Mouse (Mus musculus) G1E (cell line): ENCODE measurements at regions not wholly inside any gene's neighbourhood (a gene's known extent, or its start where the extent isn't known, plus 50 kb on each side); places are given as distances from the start of the nearest gene placed in this dataset.

Source experiments
- ATAC-seq: 2 replicates; pipeline ENCODE4 v1.8.0; 2016; ENCODE audit warnings: mild to moderate bottlenecking; ENCODE audit not compliant: insufficient number of reproducible peaks, poor library complexity, low FRiP score, severe bottlenecking; ENCODE audit errors: extremely low read depth
- DNase-seq: peaks from one replicate; pipeline ENCODE4 v3.0.0; 2012; ENCODE audit warnings: low spot score
- H3K27me3 ChIP-seq: 2 replicates; pipeline ENCODE4 v1.6.1; 2012; ENCODE audit warnings: mild to moderate bottlenecking, low read length, inconsistent platforms; ENCODE audit not compliant: insufficient read depth
- H3K36me3 ChIP-seq: replicated peaks from 2 replicates; pipeline ENCODE3; 2012; ENCODE audit warnings: mild to moderate bottlenecking, inconsistent platforms
- H3K4me1 ChIP-seq: 2 replicates; pipeline ENCODE4 v1.6.1; 2012; ENCODE audit warnings: low read depth, low read length, inconsistent platforms, mixed read lengths; ENCODE audit not compliant: insufficient read depth
- H3K4me3 ChIP-seq: 2 replicates; pipeline ENCODE4 v1.5.1; 2012; ENCODE audit warnings: low read depth, mild to moderate bottlenecking, inconsistent platforms, low read length, moderate library complexity, mixed read lengths
- H3K9me3 ChIP-seq: replicated peaks from 2 replicates; pipeline ENCODE4 v1.6.1; 2012; ENCODE audit warnings: inconsistent platforms
- CTCF ChIP-seq: IDR thresholded peaks from 2 replicates; pipeline ENCODE4 v1.5.1; 2012; ENCODE audit warnings: low read depth, low read length, inconsistent platforms, mixed read lengths
- GATA1 ChIP-seq: IDR thresholded peaks from 2 replicates; pipeline ENCODE4 v1.6.1; 2012; ENCODE audit warnings: borderline replicate concordance, low read length, inconsistent platforms, mixed read lengths
- GATA2 ChIP-seq: IDR thresholded peaks from 2 replicates; pipeline ENCODE4 v1.6.1; 2012; ENCODE audit warnings: low read depth, low read length, inconsistent platforms, borderline replicate concordance
- POLR2AphosphoS5 ChIP-seq: IDR thresholded peaks from 2 replicates; pipeline ENCODE4 v1.6.1; 2012; ENCODE audit warnings: low read depth, low read length, inconsistent platforms; ENCODE audit not compliant: insufficient replicate concordance
- TAL1 ChIP-seq: conservative IDR thresholded peaks from 2 replicates; pipeline ENCODE4 v1.6.1; 2012; ENCODE audit warnings: low read depth, low read length, inconsistent platforms, mixed read lengths

DNA sequence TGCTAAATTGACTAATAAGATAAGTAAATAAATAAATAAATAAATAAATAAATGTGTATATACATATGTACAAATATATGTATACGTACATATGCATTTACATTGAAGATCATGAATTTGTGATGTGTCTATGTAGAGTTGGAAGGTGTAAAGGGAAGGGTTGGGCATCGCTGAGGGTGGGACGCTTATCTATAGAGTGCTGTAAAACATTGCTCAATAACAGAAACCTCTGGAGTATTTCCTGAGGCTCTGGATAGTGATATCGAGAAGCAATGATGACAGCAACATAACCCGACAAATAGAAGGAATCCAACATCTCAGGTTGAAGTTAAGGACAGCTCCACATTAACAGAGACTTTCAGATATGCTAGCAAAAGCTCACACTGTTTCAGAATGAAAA is 739.7 kb upstream of the Gpc5 start:
- Histone ChIP-seq H3K4me3 (no peak overlapping the region), H3K9me3 (peaks cover 12% of the 10 kb centered on the region), H3K27me3 (no peaks in the 10 kb centered on the region), H3K36me3 (no peaks in the 10 kb centered on the region), H3K4me1 (no peaks in the 10 kb centered on the region)
- no peak for ATAC-seq
- no peak for TF ChIP-seq CTCF
- no peak for TF ChIP-seq GATA2
- no peak for TF ChIP-seq TAL1
- TF ChIP-seq GATA1, result no peak
- no peak for TF ChIP-seq POLR2AphosphoS5
- no peak for DNase-seq

DNA sequence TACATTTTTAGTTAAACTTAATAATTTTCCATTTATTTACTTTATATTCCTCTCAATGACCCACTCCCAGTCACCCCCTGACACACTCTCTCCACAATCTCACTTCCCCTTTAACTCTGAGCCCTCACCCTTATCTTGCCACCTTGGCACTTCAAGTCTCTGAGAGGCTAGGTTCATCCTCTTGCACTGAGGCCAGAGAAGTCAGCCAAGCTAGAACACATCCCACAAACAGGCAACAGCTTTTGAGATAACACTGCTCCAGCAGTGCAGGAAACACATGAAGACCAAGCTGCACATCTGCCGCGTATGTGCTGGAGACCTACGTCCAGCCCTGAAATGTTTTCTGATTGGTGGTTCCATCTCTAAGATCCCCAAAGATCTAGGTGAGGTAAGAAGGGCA is 717.2 kb upstream of the Gpc5 start:
- TF ChIP-seq POLR2AphosphoS5 (no peak), GATA1 (no peak), CTCF (no peak), TAL1 (no peak), GATA2 (no peak)
- no peak for ATAC-seq

DNA sequence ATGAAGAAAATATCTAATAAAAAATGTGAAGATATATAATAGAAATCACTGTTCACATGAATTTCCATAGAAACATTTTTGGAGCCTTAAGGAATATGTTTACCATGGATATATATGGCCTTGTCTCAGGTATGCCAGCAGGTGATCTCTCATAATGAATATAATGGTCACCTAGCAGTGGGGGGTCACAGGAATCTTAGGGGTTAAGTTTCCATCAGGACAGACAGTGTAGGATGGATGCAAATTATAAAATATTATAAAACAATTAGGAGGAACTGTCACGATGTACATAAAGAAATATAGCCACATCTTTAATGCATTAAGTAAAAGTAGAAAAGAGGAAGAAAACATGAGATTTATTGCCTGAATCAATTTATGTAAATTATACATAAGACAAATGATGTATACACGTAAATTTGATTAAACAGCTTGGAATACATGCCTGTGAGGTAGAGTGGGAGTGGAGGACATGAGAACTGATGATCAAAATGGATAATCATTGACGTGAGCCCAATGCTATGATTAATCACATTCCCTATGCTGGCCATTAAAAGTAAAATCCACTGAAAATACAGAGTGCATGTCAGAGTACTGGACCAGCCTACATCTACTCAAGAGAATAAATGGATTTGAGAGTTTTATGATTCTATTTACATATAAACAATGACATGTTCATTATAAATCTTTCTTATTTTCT is 693.0 kb upstream of the Gpc5 start:
- no peak for ATAC-seq
- DNase-seq, result no peak
- Histone ChIP-seq H3K4me3 (no peak overlapping the region), H3K36me3 (no peaks in the 10 kb centered on the region), H3K9me3 (0 out of 2 replicates have a peak, but pooled peaks cover 2% of the 10 kb centered on the region), H3K4me1 (no peaks in the 10 kb centered on the region), H3K27me3 (no peaks in the 10 kb centered on the region)
- TF ChIP-seq GATA2 (no peak), POLR2AphosphoS5 (no peak), CTCF (no peak), TAL1 (no peak), GATA1 (no peak)

More for the DNA sequence above, 717.2 kb upstream of the Gpc5 start:
- DNase-seq, result no peak
- H3K4me1 ChIP-seq, result no peaks in the 10 kb centered on the region
- H3K27me3 ChIP-seq, result no peaks in the 10 kb centered on the region
- H3K36me3 ChIP-seq, result no peaks in the 10 kb centered on the region
- H3K9me3 ChIP-seq, result peaks cover 21% of the 10 kb centered on the region
- H3K4me3 ChIP-seq, result no peak overlapping the region

DNA sequence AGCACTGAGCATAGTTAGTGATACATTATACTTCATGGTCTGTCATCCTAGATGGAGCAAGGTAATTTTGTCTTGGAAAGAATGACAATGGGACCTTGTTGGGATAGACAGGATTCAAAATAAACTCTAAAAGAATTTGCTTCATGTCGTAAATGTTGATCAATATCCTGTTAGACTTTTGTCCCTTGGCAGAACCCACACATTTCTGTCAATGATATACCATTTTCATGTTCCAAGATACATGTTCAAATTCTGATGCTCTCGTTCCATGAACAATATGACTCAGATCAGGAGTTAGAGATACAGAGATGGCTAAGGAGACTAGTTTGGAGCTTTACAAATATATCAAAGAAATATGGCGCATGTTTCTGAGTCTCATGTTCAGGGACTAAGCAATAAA is 673.2 kb upstream of the Gpc5 start:
- no peaks in the 10 kb centered on the region for H3K36me3 ChIP-seq
- no peak for DNase-seq
- H3K4me1 ChIP-seq, result no peaks in the 10 kb centered on the region
- no peak overlapping the region for H3K4me3 ChIP-seq
- no peak for TF ChIP-seq GATA2
- no peak for TF ChIP-seq GATA1
- TF ChIP-seq TAL1, result no peak
- no peak for TF ChIP-seq POLR2AphosphoS5
- no peak for TF ChIP-seq CTCF
- ATAC-seq, result no peak
- H3K27me3 ChIP-seq, result no peaks in the 10 kb centered on the region
- H3K9me3 ChIP-seq, result peaks cover 4% of the 10 kb centered on the region

DNA sequence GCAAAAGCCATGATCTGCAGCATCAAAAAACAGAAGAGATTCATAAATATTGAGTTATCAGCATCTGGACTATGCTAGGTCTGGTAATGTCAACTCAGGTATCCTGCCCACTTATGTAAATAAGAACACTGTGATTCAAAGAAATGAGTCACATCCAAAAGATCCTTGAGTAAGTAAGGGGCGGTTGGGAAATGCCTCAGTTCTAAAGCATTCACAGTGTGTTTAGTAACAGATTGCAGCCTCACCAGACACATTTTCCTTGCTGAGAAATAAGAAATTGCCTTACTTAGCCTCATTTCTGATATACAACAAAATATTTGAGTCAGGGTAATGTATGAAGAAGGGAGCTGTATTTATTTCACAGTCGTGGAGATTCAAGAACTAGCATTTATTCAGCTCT is 666.5 kb upstream of the Gpc5 start:
- H3K36me3 ChIP-seq, result no peaks in the 10 kb centered on the region
- 0 out of 2 replicates have a peak, but pooled peaks cover 5% of the 10 kb centered on the region for H3K9me3 ChIP-seq
- H3K4me1 ChIP-seq, result no peaks in the 10 kb centered on the region
- no peaks in the 10 kb centered on the region for H3K27me3 ChIP-seq
- DNase-seq (no peak), ATAC-seq (no peak)
- TF ChIP-seq POLR2AphosphoS5 (no peak), GATA2 (no peak), GATA1 (no peak), CTCF (no peak), TAL1 (no peak)
- no peak overlapping the region for H3K4me3 ChIP-seq
